Mouse (Mus musculus): Measurements from ENCODE around the gene Coro1b. TPM values are rescaled to one million over a fixed set of nuclear protein-coding genes. Genes with fewer than 3 reads are reported as not detected.
"Not testable (repeated sequence)": the region's sequence is repeated elsewhere in the genome, so short reads cannot be mapped to it uniquely, and the experiment has no call there.

Gene Coro1b
- total RNA-seq, 2 experiments from 2014 or later, result 75.7 to 81.1 TPM

- intact Hi-C loops (cut with DNase I), result no loop called here
- DNase-seq (ENCODE audit: low spot score in 2 of 2), result no peak
Observed at GRCm38 (mm10) chr19:4118350-4118749, 30.1 kb upstream of the Coro1b start.

- DNase-seq (ENCODE audit: low spot score in 2 of 2), result no peak
- intact Hi-C loops (cut with DNase I), result no loop called here
Observed at GRCm38 (mm10) chr19:4119716-4120487, 28.5 kb upstream of the Coro1b start.

GRCm38 (mm10) chr19:4120496-4120895 lies 27.9 kb upstream of the Coro1b start:
- intact Hi-C loops (cut with DNase I), result no loop called here
- no peak for DNase-seq (ENCODE audit: low spot score in 2 of 2)

DNA sequence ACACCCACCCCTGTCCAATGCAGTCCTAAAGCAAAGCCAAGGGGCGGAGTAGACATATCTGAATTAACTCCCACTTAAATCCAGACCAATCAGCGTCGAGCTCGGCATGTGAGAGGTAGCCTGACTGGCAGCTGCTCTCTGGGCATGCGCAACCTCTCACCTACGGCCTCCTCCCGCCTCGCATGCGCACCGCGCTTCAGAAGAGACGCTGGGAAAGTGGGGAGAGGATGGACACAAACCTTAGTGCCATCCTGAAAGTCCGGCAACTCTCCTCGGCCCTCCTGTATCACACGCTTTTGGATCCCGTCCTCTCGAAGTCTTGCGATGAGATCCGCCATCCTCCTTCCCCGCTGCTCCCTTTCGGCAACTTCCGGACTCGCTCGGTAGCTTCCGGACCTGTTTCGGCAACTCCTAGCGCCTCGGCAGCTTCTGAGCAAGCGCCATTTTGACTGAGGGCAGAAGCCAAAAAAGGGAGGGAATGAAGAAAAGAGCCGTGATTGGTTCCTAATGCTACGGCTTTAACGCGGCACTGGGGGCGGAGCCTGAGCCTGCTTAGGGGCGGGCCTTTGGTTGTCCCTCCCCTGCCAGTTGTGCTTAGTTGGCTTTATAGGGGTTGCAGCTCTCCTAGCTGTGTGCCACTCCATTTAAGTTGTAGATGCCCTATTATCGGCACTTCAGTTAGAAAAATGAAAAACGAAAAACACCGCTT lies 27.2 kb upstream of the Coro1b start:
- intact Hi-C loops (cut with DNase I), result no loop called here
- peak; percentile 96 to 98 for DNase-seq (ENCODE audit: low spot score in 2 of 2)

GRCm38 (mm10) chr19:4121896-4122295 lies 26.5 kb upstream of the Coro1b start:
- DNase-seq (ENCODE audit: low spot score in 2 of 2); intact Hi-C loops (cut with DNase I): not testable (repeated sequence)

DNA sequence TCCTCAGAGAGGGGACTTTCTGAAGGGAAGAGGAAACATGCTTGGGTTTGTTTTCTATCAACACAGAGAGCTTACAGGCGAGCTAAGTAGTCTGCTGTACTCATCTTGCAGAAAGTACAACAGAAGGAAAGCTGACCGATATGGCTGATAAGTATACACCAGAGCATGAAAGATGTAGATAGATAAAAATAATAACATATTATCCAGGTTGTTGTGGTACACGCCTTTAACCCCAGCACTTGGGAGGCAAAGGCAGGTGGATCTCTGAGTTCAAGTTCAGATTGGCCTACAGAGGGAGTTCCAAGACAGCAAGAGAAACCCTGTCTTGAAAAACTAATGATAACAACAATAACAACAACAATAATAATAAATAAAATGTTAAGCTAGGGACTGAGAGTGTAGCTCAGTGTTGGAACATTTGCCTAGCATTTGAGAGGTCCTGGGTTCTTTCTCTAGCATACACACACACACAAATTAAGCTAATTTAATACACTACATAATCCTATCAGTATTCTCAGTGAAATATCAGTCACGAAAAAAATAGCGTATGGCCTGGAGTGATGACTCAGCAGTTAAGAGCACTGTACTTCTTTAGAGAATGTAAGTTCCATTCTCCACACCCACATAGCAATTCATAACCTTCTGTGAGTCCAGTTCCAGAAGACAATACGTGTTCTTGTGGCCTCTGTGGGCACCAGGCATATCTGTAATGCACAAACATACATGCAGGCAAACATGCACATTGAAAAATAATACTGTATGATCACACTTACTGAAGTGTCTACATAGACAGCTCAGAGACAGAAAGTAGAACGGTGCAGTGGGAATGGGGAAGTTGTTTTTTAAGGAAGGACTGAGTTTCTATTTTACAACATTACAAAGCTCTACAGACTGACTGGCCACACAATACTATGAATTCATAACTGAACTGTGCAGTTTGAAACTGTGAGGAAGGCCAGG lies 25.7 kb upstream of the Coro1b start:
- intact Hi-C loops (cut with DNase I), result no loop called here
- no peak for DNase-seq (ENCODE audit: low spot score in 2 of 2)

- DNase-seq (ENCODE audit: low spot score in 2 of 2), result no peak
- intact Hi-C loops (cut with DNase I), result loop anchor here (2.0 kb wide), 1 partner anchor 38 kb away; the partner anchor contains the start of gene Rps6kb2
Observed at GRCm38 (mm10) chr19:4124432-4124831, 24.0 kb upstream of the Coro1b start.

DNA sequence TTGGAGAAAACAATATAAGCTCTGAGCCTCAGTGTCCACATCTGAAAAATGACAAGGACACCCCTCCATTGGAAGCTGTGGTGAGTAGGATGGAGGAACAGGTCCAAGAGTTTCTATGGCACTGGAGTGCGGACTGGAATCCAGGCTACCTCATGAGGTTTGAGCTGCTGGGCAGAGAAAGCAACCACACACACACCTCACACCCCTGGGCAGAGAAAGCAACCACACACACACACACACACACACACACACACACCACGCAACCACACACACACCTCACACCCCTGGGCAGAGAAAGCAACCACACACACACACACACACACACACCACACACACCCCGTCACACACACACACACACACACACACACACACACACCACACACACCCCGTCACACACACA lies 23.2 kb upstream of the Coro1b start:
- DNase-seq (ENCODE audit: low spot score in 2 of 2), result not testable (repeated sequence)
- intact Hi-C loops (cut with DNase I), result loop anchor here (2.0 to 5.0 kb wide), 3 partner anchors 38 to 107 kb away; partner anchors contain the start of genes Pold4, Ppp1ca, Rps6kb2 and Tbc1d10c

DNA sequence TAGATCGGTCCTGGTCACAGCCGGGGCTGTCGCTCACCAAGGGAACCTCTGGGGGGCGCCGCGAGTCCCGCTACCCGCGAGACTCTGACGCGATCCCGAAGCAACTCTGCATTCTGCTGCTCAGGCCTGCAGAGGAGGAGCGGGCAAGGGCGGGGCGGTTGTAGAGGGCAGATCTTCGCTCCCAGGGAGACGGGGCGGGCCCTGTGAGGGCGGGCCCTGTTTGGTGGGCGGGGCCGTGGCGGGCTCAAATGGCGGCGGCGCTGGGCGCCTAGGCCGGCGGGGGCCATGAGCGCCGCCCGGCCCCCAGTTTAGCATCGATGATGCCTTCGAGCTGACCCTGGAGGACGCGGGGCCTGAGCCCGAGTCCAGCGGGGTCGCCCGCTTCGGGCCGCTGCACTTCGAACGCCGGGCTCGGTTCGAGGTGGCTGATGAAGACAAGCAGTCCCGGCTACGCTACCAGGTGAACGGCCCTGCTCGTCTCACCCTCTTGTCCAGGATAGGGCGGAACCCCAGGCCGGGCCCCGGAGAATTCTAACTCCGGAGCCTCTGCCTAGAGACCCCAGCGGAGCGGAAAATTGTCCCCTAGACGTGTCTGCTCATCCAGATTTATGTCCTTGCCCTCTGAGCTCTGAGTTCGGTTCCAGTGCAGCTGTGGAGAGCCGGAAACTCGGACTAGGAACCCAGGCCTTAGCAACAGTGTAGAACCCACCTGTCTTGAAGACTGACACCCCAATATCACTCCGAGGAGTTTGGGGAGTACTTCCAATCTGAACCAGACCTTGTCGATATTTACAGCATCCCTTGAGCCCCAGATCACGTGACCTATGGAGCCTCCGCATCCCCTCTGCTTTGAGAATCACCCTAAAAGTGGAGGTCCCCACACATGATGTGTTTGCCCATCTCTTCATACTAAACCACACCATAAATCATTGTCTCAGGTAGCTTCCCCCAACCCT lies 22.4 kb upstream of the Coro1b start, which contains the start of gene Aip:
TSS of gene Aip (minus strand) at position 118 of the 956 bp plus-strand sequence.
- DNase-seq (ENCODE audit: low spot score in 2 of 2), result peak; percentile 97
- intact Hi-C loops (cut with DNase I), result loop anchor here (2.0 to 5.0 kb wide), 3 partner anchors 37 to 106 kb away; partner anchors contain the start of genes Pold4, Ppp1ca, Rps6kb2 and Tbc1d10c

GRCm38 (mm10) chr19:4126759-4127495 lies 21.5 kb upstream of the Coro1b start:
- DNase-seq (ENCODE audit: low spot score in 2 of 2), result peak; percentile 27 to 41
- intact Hi-C loops (cut with DNase I), result loop anchor here (5.0 kb wide), 2 partner anchors 65 to 105 kb away; partner anchors contain the start of genes Pold4, Ppp1ca and Tbc1d10c

DNA sequence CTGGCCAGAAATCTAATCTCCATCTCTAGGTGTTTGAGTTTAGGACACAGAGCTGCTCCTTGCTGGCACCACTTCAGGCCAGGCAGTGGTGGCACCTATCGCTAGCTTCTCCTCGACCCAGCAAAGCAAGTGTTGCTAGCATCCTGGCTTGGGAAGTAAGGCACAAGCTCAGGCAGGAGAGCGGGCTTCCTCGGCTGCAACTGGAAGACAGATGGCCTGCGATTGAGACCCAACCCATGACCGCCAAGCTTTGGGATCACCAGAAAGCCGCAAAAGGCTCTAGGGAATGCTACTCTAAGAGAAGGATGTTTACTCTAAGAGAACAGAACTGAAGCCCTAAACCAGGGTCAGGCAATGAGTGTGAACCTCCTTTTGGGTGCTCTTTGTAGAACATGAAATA lies 19.0 kb upstream of the Coro1b start:
- DNase-seq (ENCODE audit: low spot score in 2 of 2), result no peak
- intact Hi-C loops (cut with DNase I), result loop anchor here (5.0 kb wide), 2 partner anchors 63 to 103 kb away; partner anchors contain the start of genes Pold4, Ppp1ca and Tbc1d10c

DNA sequence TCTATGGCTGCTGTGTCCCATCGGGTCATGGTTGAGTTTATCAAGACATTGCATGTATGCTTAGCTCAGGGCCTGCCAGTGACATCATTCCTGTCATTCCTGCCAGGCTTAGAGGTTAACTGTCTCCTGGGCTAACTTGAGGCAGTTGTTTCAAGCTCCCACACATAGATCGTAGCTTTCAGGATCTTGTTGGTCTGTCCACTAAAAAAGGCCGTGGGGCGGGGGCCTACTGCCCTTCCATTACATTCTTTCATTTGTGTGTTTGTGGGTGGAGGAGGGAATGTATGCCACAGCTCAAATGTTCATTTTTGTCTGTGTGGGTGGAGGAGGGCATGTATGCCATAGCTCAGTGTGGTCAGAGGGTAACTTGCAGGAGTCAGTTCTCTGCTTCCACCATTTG lies 18.3 kb upstream of the Coro1b start:
- no peak for DNase-seq (ENCODE audit: low spot score in 2 of 2)
- intact Hi-C loops (cut with DNase I), result no loop called here

DNA sequence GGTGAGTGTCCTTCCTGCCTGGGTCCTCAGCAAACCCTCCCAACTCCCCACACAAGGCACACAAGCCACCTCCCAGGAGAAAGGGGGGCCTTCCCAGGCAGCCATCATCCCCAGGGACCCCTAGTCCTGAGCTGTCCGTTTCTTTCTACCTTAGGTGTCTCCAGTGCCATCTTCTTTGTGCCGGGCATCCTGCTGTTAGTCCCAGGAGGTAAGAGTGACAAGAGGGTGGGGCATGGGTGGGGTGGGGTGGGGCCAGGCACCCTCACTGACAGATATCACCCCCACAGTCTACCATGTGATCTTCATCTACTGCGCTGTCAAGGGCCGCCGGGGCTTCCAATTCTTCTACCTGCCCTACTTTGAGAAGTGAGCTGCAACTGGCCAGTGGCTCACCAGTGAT lies 17.3 kb upstream of the Coro1b start:
- no peak for DNase-seq (ENCODE audit: low spot score in 2 of 2)
- intact Hi-C loops (cut with DNase I), result no loop called here

GRCm38 (mm10) chr19:4131768-4132167 lies 16.7 kb upstream of the Coro1b start:
- DNase-seq (ENCODE audit: low spot score in 2 of 2), result no peak
- intact Hi-C loops (cut with DNase I), result no loop called here

DNA sequence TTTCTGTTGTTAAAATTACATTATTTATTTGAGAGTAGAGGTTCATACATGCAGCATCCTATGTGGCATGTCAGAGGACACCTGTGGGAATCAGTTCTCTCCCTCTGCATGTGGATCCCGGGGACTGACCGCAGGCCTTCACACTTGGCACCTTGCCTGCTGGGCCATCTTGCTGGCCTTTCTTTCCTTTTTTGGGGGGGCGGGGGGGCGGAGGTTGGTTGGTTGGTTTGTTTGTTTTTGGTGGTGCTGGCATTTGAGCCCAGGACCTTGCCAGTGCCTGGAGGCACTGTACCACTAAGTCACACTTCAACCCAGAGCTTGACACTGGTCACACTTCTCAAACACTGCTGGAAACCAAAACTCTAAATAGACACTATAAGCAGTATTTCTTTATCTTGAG lies 14.1 kb upstream of the Coro1b start:
- intact Hi-C loops (cut with DNase I), result no loop called here
- no peak for DNase-seq (ENCODE audit: low spot score in 2 of 2)

DNA sequence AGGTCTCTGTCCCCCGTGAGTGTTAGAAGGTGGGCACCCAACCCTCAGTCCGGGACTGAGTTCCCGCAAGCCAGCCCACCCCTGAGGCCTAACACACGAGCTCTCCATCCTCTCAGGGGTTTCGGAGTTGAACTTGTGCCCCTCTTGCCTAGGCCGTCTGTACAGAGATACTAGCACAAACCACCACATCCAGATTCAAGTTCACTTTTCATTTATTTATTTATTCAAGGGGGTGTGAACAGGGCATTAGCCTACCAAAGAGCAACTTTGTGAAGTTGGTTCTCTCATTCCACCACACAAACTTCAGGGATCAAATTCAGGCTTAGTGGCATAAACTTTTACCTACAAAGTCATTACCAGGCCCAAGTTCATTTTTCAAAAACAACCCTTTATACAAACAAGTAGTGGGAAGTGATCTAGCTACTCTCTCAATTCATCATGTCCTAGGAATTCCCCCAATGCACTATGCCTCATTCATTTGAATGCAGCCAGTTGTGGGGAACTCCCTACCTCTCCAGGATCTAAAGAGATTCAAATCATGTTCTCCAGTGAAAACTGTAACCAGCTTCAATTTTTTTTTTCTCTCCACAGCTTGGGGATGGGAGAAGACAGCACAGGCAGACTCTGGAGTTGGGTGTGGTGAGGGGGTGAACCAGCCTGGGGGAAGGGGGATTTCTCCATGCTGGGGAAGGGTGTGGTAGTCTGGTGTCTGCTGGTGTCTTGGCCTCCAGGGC lies 13.0 kb upstream of the Coro1b start:
- DNase-seq (ENCODE audit: low spot score in 2 of 2), result not testable (repeated sequence)

GRCm38 (mm10) chr19:4135963-4136345 lies 12.5 kb upstream of the Coro1b start:
- intact Hi-C loops (cut with DNase I); DNase-seq (ENCODE audit: low spot score in 2 of 2): not testable (repeated sequence)

More for the DNA sequence above, 13.0 kb upstream of the Coro1b start:
- intact Hi-C loops (cut with DNase I), result not testable (repeated sequence)
